Mouse (Mus musculus) neural tube, embryonic 15.5 days (tissue): ENCODE measurements at regions not wholly inside any gene's neighbourhood (a gene's known extent, or its start where the extent isn't known, plus 50 kb on each side); places are given as distances from the start of the nearest gene placed in this dataset.

Experiments used
- ATAC-seq: fragments of 200-750 bp; cut with Nextera tagmentation; 2 replicates; pipeline ENCODE4 v1.8.0; 2017; ENCODE audit warnings: mild to moderate bottlenecking, moderate TSS enrichment, moderate library complexity; ENCODE audit not compliant: low FRiP score
- H3K27ac ChIP-seq: fragments of 300-500 bp; sonication (generic); replicated peaks from 2 replicates; pipeline ENCODE4 v1.5.1; 2015; ENCODE audit warnings: mild to moderate bottlenecking, inconsistent platforms
- H3K27me3 ChIP-seq: fragments of 300-500 bp; sonication (generic); replicated peaks from 2 replicates; pipeline ENCODE4 v1.6.1; 2015; ENCODE audit warnings: inconsistent platforms
- H3K36me3 ChIP-seq: fragments of 300-500 bp; sonication (generic); 2 replicates; pipeline ENCODE4 v1.6.1; 2015; ENCODE audit warnings: inconsistent platforms
- H3K4me1 ChIP-seq: fragments of 300-500 bp; sonication (generic); 2 replicates; pipeline ENCODE4 v1.6.1; 2015; ENCODE audit warnings: inconsistent platforms
- H3K4me2 ChIP-seq: fragments of 300-500 bp; sonication (generic); 2 replicates; pipeline ENCODE4 v1.6.1; 2015; ENCODE audit warnings: inconsistent platforms, mild to moderate bottlenecking, moderate library complexity
- H3K4me3 ChIP-seq: fragments of 300-500 bp; sonication (generic); replicated peaks from 2 replicates; pipeline ENCODE4 v1.5.1; 2015; ENCODE audit warnings: mild to moderate bottlenecking, inconsistent platforms
- H3K9ac ChIP-seq: fragments of 300-500 bp; sonication (generic); replicated peaks from 2 replicates; pipeline ENCODE4 v1.6.1; 2015; ENCODE audit warnings: mild to moderate bottlenecking, inconsistent platforms
- H3K9me3 ChIP-seq: fragments of 300-500 bp; sonication (generic); replicated peaks from 2 replicates; pipeline ENCODE4 v1.6.1; 2016; ENCODE audit warnings: inconsistent platforms
- WGBS: fragments of 180-500 bp; shearing (Covaris S2); methylation state at CpG from one replicate; pipeline ENCODE4 v1.1.7; 2015; ENCODE audit warnings: mixed read lengths; 5-methylcytosine and 5-hydroxymethylcytosine counted together

DNA sequence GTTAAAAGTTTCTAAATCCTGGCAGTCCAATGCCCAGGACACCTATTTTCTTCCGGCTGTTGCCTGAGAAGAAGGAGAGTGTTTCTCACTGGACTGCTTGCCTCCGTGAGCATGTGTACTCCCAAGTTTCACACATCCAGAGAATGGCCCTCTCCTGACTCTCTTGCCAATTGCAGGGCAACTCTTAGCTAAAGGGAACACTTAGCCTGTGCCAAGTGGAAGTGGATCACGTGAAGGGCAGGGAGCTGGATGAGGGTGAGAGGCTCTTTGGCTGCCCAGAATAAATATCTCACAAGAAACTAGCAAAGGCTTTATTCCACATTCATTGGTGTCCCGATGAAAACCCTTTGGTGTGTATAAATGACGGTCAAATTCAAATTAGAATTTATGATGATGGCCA, 164.1 kb downstream of the Mid1ip1 start:
- Histone ChIP-seq H3K4me3 (no peak overlapping the region), H3K4me1 (0 out of 2 replicates have a peak, but pooled peaks cover 9% of the 10 kb centered on the region), H3K27ac (no peak overlapping the region), H3K4me2 (no peak overlapping the region), H3K36me3 (no peaks in the 10 kb centered on the region), H3K9ac (no peak overlapping the region), H3K27me3 (no peaks in the 10 kb centered on the region), H3K9me3 (no peaks in the 10 kb centered on the region)
- ATAC-seq, result no peak
- 74% methylated on average over 5 of the region's 5 CpGs for WGBS

DNA sequence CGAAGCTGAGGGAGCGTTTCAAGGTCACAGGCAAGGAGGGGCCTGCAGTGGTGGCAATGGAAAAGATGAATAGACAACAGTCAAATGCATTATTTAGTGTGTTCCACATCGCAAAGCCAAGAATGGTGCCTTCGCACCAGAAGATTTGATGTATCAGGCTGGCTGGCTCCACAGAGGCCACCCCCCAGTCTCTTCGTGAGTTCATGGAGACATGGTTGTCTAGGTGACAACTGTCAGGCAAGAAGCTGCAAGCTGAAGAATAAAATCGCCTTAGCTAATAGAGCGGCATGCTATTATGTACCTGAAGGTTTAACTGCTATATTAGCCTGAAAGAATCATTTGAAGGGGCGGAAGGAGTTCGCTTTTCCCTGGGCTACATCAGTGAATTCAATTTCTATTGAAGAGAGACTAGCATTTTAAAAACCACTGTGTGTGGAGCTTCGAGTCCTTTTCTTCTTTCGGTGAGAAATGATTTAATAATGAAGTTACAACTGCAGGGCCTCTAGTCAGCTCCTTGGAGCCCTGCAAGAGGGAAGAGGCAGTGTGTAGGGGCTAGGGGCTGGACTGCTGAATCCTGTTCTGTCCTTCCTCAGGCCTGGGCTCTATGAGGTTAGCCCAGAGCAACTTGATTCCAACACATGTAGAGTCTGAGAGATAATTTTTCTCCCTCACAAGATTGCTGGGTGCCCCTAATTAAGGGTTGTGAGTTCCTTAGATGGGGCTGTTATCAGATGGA, 169.1 kb downstream of the Mid1ip1 start:
- Histone ChIP-seq H3K4me1 (0 out of 2 replicates have a peak, but pooled peaks cover 6% of the 10 kb centered on the region), H3K4me3 (no peak overlapping the region), H3K9me3 (no peaks in the 10 kb centered on the region), H3K27ac (no peak overlapping the region), H3K9ac (no peak overlapping the region), H3K27me3 (no peaks in the 10 kb centered on the region), H3K36me3 (no peaks in the 10 kb centered on the region), H3K4me2 (no peak overlapping the region)
- ATAC-seq, result no peak; the same call in 1 of the 2 replicates
- WGBS, result 37% methylated on average over 11 of the region's 11 CpGs

DNA sequence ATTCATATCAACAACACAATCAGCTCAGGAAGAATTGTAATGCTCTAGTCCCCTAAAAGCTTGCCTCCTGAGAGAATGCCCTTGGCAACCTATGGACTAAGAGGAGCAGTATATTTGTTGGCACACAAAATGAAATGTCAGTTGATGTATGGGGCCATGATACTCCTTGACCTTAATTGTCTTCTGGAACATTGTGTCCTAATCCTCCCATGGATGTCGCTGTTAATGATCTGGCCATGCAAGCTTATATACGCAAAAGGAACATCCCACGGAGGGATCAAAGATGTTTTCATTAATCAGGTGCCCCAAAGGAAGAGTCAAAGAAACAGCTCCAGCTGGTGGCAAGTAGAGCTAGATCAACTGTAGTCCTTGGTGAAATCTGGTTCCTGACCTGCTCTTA, 178.0 kb downstream of the Mid1ip1 start:
- Histone ChIP-seq H3K4me2 (no peak overlapping the region), H3K4me3 (no peak overlapping the region), H3K27me3 (no peaks in the 10 kb centered on the region), H3K27ac (no peak overlapping the region), H3K9ac (no peak overlapping the region), H3K36me3 (no peaks in the 10 kb centered on the region), H3K9me3 (no peaks in the 10 kb centered on the region), H3K4me1 (no peaks in the 10 kb centered on the region)
- WGBS, result 84% methylated on average over 3 of the region's 3 CpGs
- no peak for ATAC-seq

DNA sequence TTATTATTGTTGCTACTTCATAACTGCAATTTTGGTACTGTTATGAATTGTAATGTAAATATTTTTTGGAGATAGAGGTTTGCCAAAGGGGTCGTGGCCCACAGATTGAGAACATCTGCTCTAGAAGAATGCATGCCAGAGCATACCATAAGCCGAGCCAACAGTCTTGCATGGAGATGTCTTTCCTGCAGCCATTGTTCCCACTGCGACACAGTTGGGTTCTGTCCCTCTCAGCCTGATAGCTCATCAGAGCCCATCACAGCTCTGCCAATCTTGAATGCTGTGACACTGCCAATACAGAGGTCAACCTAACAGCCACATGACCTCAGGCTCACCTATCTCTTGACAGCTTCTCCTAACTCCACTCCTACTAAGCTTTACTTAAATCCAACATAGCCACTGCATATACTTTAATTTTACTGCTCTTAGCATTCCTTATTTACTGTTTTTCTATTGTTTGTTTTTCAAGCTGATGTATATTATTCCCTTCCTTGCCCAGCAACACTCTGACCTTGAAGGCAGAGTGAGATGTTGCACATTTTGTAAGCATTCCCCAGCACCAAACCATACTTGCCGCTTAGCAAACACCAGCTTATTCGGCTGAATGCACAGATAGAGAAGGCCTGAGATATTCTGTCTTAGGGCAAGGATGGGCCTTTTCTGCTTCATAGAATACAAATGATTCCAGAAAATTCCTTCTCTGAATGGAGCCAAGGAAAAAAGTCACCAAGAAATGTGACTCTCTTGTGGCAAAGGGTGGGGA, 181.6 kb downstream of the Mid1ip1 start:
- H3K9me3 ChIP-seq, result no peaks in the 10 kb centered on the region
- ATAC-seq, result no peak
- 81% methylated on average over 5 of the region's 5 CpGs for WGBS
- no peaks in the 10 kb centered on the region for H3K27me3 ChIP-seq
- H3K36me3 ChIP-seq, result no peaks in the 10 kb centered on the region
- H3K4me3 ChIP-seq, result no peak overlapping the region
- H3K4me1 ChIP-seq, result no peaks in the 10 kb centered on the region
- no peak overlapping the region for H3K9ac ChIP-seq
- H3K27ac ChIP-seq, result no peak overlapping the region
- no peak overlapping the region for H3K4me2 ChIP-seq

DNA sequence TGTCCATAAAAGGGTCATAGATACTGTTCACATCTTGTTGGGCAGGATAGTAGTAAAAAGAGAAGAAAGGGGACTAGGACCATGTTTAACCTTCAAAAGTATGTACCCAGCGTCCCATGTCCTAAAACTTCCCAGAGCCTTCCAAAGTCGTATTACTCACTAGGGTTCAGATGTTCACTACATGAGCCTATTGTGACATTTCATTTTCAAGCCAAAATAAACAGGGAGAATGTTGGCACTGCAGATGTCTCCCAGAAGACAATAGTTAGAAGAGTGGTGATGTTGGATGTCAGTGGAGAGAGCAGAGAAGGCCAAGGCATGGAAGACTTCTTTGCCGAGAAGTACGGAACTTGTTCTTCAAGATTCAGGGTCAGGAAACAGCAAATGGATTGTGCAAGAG, 187.9 kb downstream of the Mid1ip1 start:
- H3K36me3 ChIP-seq, result no peaks in the 10 kb centered on the region
- no peaks in the 10 kb centered on the region for H3K9me3 ChIP-seq
- H3K27me3 ChIP-seq, result no peaks in the 10 kb centered on the region
- H3K4me1 ChIP-seq, result no peaks in the 10 kb centered on the region
- no peak overlapping the region for H3K4me3 ChIP-seq
- H3K4me2 ChIP-seq, result no peak overlapping the region
- WGBS, result 90% methylated on average over 4 of the region's 4 CpGs
- ATAC-seq, result no peak
- no peak overlapping the region for H3K9ac ChIP-seq
- no peak overlapping the region for H3K27ac ChIP-seq

DNA sequence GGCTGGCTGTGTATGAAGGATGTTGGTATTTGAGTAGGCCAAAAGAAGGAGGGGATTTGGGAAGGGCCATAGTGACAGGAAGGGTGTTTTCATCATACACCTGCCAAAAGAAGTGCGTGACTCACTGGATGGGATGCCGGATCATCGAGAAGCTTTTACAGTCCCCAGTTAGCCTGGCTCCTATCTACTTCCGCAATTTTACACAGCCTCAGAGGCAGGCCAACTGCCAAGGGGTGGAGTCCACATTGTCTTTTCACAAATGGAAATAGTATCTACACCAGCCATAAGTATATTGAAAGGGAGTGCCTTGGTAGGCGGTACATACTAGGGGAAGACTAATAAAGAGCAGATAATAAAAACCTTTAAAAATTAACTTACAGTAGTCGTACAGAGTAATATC, 189.3 kb downstream of the Mid1ip1 start:
- Histone ChIP-seq H3K9me3 (no peaks in the 10 kb centered on the region), H3K36me3 (no peaks in the 10 kb centered on the region), H3K27me3 (no peaks in the 10 kb centered on the region), H3K9ac (no peak overlapping the region), H3K27ac (no peak overlapping the region), H3K4me1 (no peaks in the 10 kb centered on the region), H3K4me3 (no peak overlapping the region), H3K4me2 (no peak overlapping the region)
- WGBS, result 92% methylated on average over 6 of the region's 6 CpGs
- ATAC-seq, result no peak

DNA sequence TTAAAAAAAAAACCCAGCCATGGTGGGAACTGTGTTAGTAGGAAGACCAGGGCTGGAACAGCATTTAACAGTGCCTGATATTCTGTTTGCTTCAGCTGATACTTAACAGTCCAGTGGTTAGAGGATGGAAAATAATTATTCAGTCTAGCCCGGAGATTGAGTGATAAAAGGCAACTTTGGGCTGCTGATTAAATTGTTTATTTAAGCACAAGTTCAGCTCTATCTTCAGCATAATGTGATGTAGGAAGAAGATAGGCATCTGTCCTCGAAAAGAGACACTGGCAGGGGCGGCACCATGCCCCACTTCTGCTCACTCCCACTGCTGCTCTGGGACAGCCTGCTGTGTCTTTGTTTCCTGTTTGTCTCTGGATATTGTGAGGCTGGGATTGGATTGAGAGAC, 190.1 kb downstream of the Mid1ip1 start:
- ATAC-seq, result no peak
- 28% methylated on average over 3 of the region's 3 CpGs for WGBS
- Histone ChIP-seq H3K9me3 (no peaks in the 10 kb centered on the region), H3K4me2 (no peak overlapping the region), H3K27ac (no peak overlapping the region), H3K9ac (no peak overlapping the region), H3K27me3 (no peaks in the 10 kb centered on the region), H3K36me3 (no peaks in the 10 kb centered on the region), H3K4me1 (no peaks in the 10 kb centered on the region), H3K4me3 (no peak overlapping the region)

DNA sequence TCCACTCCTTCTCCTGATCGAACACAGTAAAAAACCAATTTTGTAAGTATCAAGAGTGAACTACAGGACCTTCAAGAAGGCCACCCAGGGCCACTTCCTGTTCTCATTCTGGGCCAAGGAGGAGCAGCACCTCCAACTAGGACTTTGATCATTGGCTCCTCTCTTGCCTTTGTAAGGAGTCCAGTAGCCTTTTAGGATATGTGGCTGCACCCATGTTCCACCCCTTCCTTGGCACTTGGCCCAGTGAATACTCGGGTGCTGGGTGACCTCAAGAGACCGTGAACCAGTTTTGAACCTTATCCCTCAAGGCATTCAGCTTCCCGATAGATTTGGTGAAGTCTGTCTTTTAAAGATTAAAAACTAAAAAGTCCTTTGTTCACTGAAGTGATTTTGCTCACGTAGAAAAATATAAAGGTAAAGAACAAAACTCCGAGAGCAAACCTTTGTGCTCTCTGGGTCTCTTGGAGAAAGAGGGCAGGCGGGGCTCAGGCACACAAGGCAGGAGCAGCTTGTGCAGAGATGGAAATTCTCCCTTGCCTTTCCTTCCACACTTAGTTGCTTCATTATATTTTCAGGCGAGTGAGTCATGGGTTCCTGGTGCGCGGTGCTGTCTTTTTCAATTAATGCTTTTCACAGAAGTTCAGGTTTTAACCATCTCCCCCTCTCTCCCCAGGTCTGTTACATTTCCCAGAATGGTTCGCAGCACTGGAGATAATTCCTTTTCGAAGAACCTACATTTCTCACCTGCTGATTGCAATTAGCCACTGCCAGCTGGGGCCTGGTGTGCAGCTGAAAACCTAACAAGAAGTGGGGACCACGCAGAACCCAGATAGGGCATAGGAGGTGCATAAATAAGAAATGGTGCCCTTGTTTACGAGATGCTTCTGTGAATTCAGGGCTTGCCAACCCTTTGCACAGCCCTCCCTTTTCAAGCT, 196.6 kb downstream of the Mid1ip1 start:
- Histone ChIP-seq H3K4me1 (no peaks in the 10 kb centered on the region), H3K4me3 (no peak overlapping the region), H3K9me3 (no peaks in the 10 kb centered on the region), H3K27me3 (no peaks in the 10 kb centered on the region), H3K36me3 (no peaks in the 10 kb centered on the region), H3K9ac (no peak overlapping the region), H3K27ac (no peak overlapping the region), H3K4me2 (no peak overlapping the region)
- ATAC-seq, result peak; percentile 47; the same call in 1 of the 2 replicates
- 78% methylated on average over 14 of the region's 14 CpGs for WGBS
